Mouse (Mus musculus) midbrain, embryonic 14.5 days (tissue): ENCODE results near the gene Eif2ak1. TPM values are rescaled to one million over a fixed set of nuclear protein-coding genes. Genes with fewer than 3 reads are reported as not detected.
A peak's percentile ranks its signal among the peaks of the same experiment; 100 is the strongest.

Experiments
- ATAC-seq: fragments of 200-750 bp; cut with Nextera tagmentation; 2 replicates; pipeline ENCODE4 v1.8.0; 2017; ENCODE audit warnings: moderate number of reproducible peaks, moderate library complexity; ENCODE audit not compliant: low FRiP score, low TSS enrichment
- DNase-seq: peaks from one replicate; pipeline ENCODE4 v3.0.0-alpha.2; 2015
- H3K27ac ChIP-seq: fragments of 300-500 bp; sonication (generic); replicated peaks from 2 replicates; pipeline ENCODE4 v1.5.1; 2014; ENCODE audit warnings: mild to moderate bottlenecking, low read depth, low read length, moderate library complexity
- H3K27me3 ChIP-seq: fragments of 300-500 bp; sonication (generic); 2 replicates; pipeline ENCODE4 v1.6.1; 2014; ENCODE audit warnings: low read length, control low read depth, mixed read lengths; ENCODE audit not compliant: control insufficient read depth, insufficient read depth
- H3K36me3 ChIP-seq: fragments of 300-500 bp; sonication (generic); 2 replicates; pipeline ENCODE4 v1.6.1; 2014; ENCODE audit warnings: low read length, control low read depth; ENCODE audit not compliant: control insufficient read depth, insufficient read depth
- H3K4me1 ChIP-seq: fragments of 300-500 bp; sonication (generic); 2 replicates; pipeline ENCODE4 v1.6.1; 2014; ENCODE audit warnings: mild to moderate bottlenecking, antibody characterized with exemption, low read length, control low read depth; ENCODE audit not compliant: control insufficient read depth, insufficient read depth
- H3K4me2 ChIP-seq: fragments of 300-500 bp; sonication (generic); 2 replicates; pipeline ENCODE4 v1.6.1; 2014; ENCODE audit warnings: mild to moderate bottlenecking, low read length, moderate library complexity
- H3K4me3 ChIP-seq: fragments of 300-500 bp; sonication (generic); replicated peaks from 2 replicates; pipeline ENCODE4 v1.5.1; 2014; ENCODE audit warnings: low read depth, low read length
- H3K9ac ChIP-seq: fragments of 300-500 bp; sonication (generic); replicated peaks from 2 replicates; pipeline ENCODE4 v1.6.1; 2014; ENCODE audit warnings: mild to moderate bottlenecking, low read length, moderate library complexity
- H3K9me3 ChIP-seq: fragments of 300-500 bp; sonication (generic); 2 replicates; pipeline ENCODE4 v1.6.1; 2016; ENCODE audit warnings: low read length, control low read depth, mixed read lengths; ENCODE audit not compliant: control insufficient read depth
- WGBS: fragments of 180-500 bp; shearing (Covaris S2); extraction: QIAGEN DNeasy Blood & Tissue Kit; methylation state at CpG from one replicate; pipeline ENCODE4 v1.1.7; 2014; 5-methylcytosine and 5-hydroxymethylcytosine counted together
- polyA plus RNA-seq: library from polyadenylated mRNA; unstranded; fragments of >200 nt; fragmentation: Nextera tagmentation; extraction: Ambion mirVana; gene quantifications from 2 replicates; pipeline ENCODE4 v1.2.1, GENCODE M21; 2014

Eif2ak1 gene
- polyA plus RNA-seq, 1 experiment from 2014 or later: 48.9 TPM

- no peak overlapping the region for H3K4me3 ChIP-seq
- H3K36me3 ChIP-seq: peaks cover 86% of the 10 kb centered on the region
- no peaks in the 10 kb centered on the region for H3K9me3 ChIP-seq
- WGBS: 92% methylated on average over 6 of the region's 6 CpGs
- H3K27ac ChIP-seq: no peak overlapping the region
- DNase-seq (no peak), ATAC-seq (no peak)
- H3K4me2 ChIP-seq: no peak overlapping the region
- H3K9ac ChIP-seq: no peak overlapping the region
- H3K27me3 ChIP-seq: no peaks in the 10 kb centered on the region
- no peaks in the 10 kb centered on the region for H3K4me1 ChIP-seq
These were observed 73.2 kb downstream of the Eif2ak1 start for GRCm38 (mm10) chr5:143890741-143891140.

- Histone ChIP-seq H3K4me2 (no peak overlapping the region), H3K9me3 (no peaks in the 10 kb centered on the region), H3K9ac (no peak overlapping the region), H3K4me1 (no peaks in the 10 kb centered on the region), H3K27ac (no peak overlapping the region), H3K36me3 (peaks cover 86% of the 10 kb centered on the region), H3K27me3 (no peaks in the 10 kb centered on the region), H3K4me3 (no peak overlapping the region)
- 75% methylated on average over 9 of the region's 9 CpGs for WGBS
- ATAC-seq: no peak
- DNase-seq: no peak
These were observed 74.8 kb downstream of the Eif2ak1 start for GRCm38 (mm10) chr5:143892255-143892886.

GRCm38 (mm10) chr5:143893396-143893795, 75.8 kb downstream of the Eif2ak1 start:
- H3K9me3 ChIP-seq: no peaks in the 10 kb centered on the region
- H3K36me3 ChIP-seq: peaks cover 86% of the 10 kb centered on the region
- ATAC-seq (no peak), DNase-seq (no peak)
- H3K4me3 ChIP-seq: no peak overlapping the region
- H3K27me3 ChIP-seq: no peaks in the 10 kb centered on the region
- no peaks in the 10 kb centered on the region for H3K4me1 ChIP-seq
- H3K4me2 ChIP-seq: no peak overlapping the region
- no peak overlapping the region for H3K27ac ChIP-seq
- WGBS: 90% methylated on average over 5 of the region's 5 CpGs
- no peak overlapping the region for H3K9ac ChIP-seq

- WGBS: 89% methylated on average over 14 of the region's 14 CpGs
- Histone ChIP-seq H3K36me3 (peaks cover 88% of the 10 kb centered on the region), H3K4me1 (no peaks in the 10 kb centered on the region), H3K27me3 (no peaks in the 10 kb centered on the region), H3K4me3 (no peak within 1 kb of the TSS), H3K9ac (no peak within 1 kb of the TSS), H3K9me3 (no peaks in the 10 kb centered on the region), H3K4me2 (no peak within 1 kb of the TSS), H3K27ac (no peak within 1 kb of the TSS)
- ATAC-seq (no peak), DNase-seq (no peak)
These were observed 80.2 kb downstream of the Eif2ak1 start, which contains the start of gene Ankrd61 for GRCm38 (mm10) chr5:143897635-143898330. Gene Ankrd61, minus strand, starts transcription at chr5:143897685.

GRCm38 (mm10) chr5:143902111-143902510, 84.5 kb downstream of the Eif2ak1 start:
- no peaks in the 10 kb centered on the region for H3K9me3 ChIP-seq
- no peak for DNase-seq
- H3K27me3 ChIP-seq: no peaks in the 10 kb centered on the region
- H3K4me1 ChIP-seq: no peaks in the 10 kb centered on the region
- WGBS: 89% methylated on average over 3 of the region's 3 CpGs
- H3K36me3 ChIP-seq: peaks cover 91% of the 10 kb centered on the region
- no peak overlapping the region for H3K9ac ChIP-seq
- no peak for ATAC-seq
- H3K4me2 ChIP-seq: no peak overlapping the region
- no peak overlapping the region for H3K27ac ChIP-seq
- no peak overlapping the region for H3K4me3 ChIP-seq

GRCm38 (mm10) chr5:143903813-143904212, 86.2 kb downstream of the Eif2ak1 start:
- 92% methylated on average over 4 of the region's 4 CpGs for WGBS
- Histone ChIP-seq H3K9ac (no peak overlapping the region), H3K4me3 (no peak overlapping the region), H3K9me3 (no peaks in the 10 kb centered on the region), H3K4me1 (peaks cover 10% of the 10 kb centered on the region), H3K27ac (no peak overlapping the region), H3K4me2 (no peak overlapping the region), H3K36me3 (peaks cover 75% of the 10 kb centered on the region), H3K27me3 (no peaks in the 10 kb centered on the region)
- DNase-seq: no peak
- no peak for ATAC-seq

GRCm38 (mm10) chr5:143906429-143906828, 88.8 kb downstream of the Eif2ak1 start:
- ATAC-seq (no peak), DNase-seq (no peak)
- Histone ChIP-seq H3K4me2 (no peak overlapping the region), H3K4me1 (peaks cover 20% of the 10 kb centered on the region), H3K9ac (no peak overlapping the region), H3K36me3 (peaks cover 49% of the 10 kb centered on the region), H3K27ac (no peak overlapping the region), H3K4me3 (no peak overlapping the region), H3K27me3 (no peaks in the 10 kb centered on the region), H3K9me3 (no peaks in the 10 kb centered on the region)
- WGBS: 89% methylated on average over 8 of the region's 8 CpGs

GRCm38 (mm10) chr5:143908926-143909325, 91.3 kb downstream of the Eif2ak1 start:
- Histone ChIP-seq H3K4me3 (peak overlapping the region; percentile 75), H3K27ac (peak overlapping the region; percentile 84), H3K27me3 (no peaks in the 10 kb centered on the region), H3K9me3 (no peaks in the 10 kb centered on the region), H3K9ac (peak overlapping the region; percentile 60), H3K36me3 (peaks cover 33% of the 10 kb centered on the region), H3K4me1 (peaks cover 20% of the 10 kb centered on the region), H3K4me2 (peak overlapping the region; percentile 82)
- WGBS: 3% methylated on average over 9 of the region's 9 CpGs
- ATAC-seq (no peak), DNase-seq (no peak)
